Comparison of ENCODE assay signal across 34 mouse cellular contexts in genomic region chr6:73365306-73365705, GRCm38 (mm10).
"Had no signal": no experiment of that assay in that cellular context is flagged by ENCODE, and none has a peak within 500 bp of the region (broad histone marks: within the 10 kb centered on the region; RNA-seq: fewer than 3 reads in every experiment).

No protein-coding gene starts in this region.

- H3K4me2 ChIP-seq: heart, embryonic 12.5 days; heart, embryonic 13.5 days; heart, embryonic 15.5 days; hindbrain, embryonic 12.5 days; hindbrain, embryonic 13.5 days; hindbrain, embryonic 14.5 days; hindbrain, embryonic 15.5 days; intestine, embryonic 15.5 days; kidney, embryonic 15.5 days had no signal

- ATAC-seq: hindbrain, embryonic 16.5 days; hindbrain, postnatal 0 days; inflammation-experienced regulatory T-cells, adult 6 months; intestine, embryonic 15.5 days; intestine, embryonic 16.5 days; intestine, postnatal 0 days had no signal

- H3K4me1 ChIP-seq: heart, embryonic 12.5 days; heart, embryonic 15.5 days; intestine, embryonic 15.5 days had no signal

- H3K9me3 ChIP-seq: heart, embryonic 12.5 days; heart, embryonic 13.5 days; heart, embryonic 15.5 days; hindbrain, embryonic 10.5 days; hindbrain, embryonic 12.5 days; hindbrain, embryonic 13.5 days; hindbrain, embryonic 15.5 days; intestine, embryonic 15.5 days; kidney, embryonic 15.5 days had no signal

- H3K36me3 ChIP-seq: heart, embryonic 12.5 days; heart, embryonic 13.5 days; heart, embryonic 15.5 days; hindbrain, embryonic 10.5 days; hindbrain, embryonic 12.5 days; hindbrain, embryonic 13.5 days; hindbrain, embryonic 15.5 days; intestine, embryonic 15.5 days; kidney, embryonic 15.5 days had no signal

- H3K9ac ChIP-seq: heart, embryonic 12.5 days; heart, embryonic 13.5 days; heart, embryonic 15.5 days; hindbrain, embryonic 12.5 days; hindbrain, embryonic 13.5 days; hindbrain, embryonic 14.5 days; hindbrain, embryonic 15.5 days; intestine, embryonic 15.5 days; kidney, embryonic 15.5 days had no signal

- DNase-seq: heart, postnatal 10 days; heart, postnatal 14 days; heart, postnatal 36 days; heart, postnatal 4 days; kidney, adult 11 months; kidney, adult 18-20 months; kidney, adult 2 months; kidney, adult 8-10 months; kidney, adult 9 months; kidney, postnatal 10 days; kidney, postnatal 14 days; kidney, postnatal 25 days; kidney, postnatal 36 days; kidney, postnatal 4 days; layer of hippocampus, adult 9-11 months; layer of hippocampus, postnatal 36 days had no signal

- H3K4me3 ChIP-seq: heart, embryonic 12.5 days; heart, embryonic 13.5 days; heart, embryonic 15.5 days; hindbrain, embryonic 10.5 days; hindbrain, embryonic 12.5 days; hindbrain, embryonic 13.5 days; hindbrain, embryonic 15.5 days; intestine, embryonic 15.5 days; kidney, embryonic 15.5 days; layer of hippocampus, adult 2 months; left cerebral cortex, adult 2 months had no signal

- H3K27ac ChIP-seq: heart, embryonic 13.5 days; heart, embryonic 15.5 days; hindbrain, embryonic 10.5 days; hindbrain, embryonic 12.5 days; hindbrain, embryonic 13.5 days; hindbrain, embryonic 14.5 days; hindbrain, embryonic 15.5 days; hindbrain, postnatal 0 days; intestine, embryonic 15.5 days; kidney, embryonic 15.5 days; kidney, postnatal 0 days; layer of hippocampus, adult 2 months; left cerebral cortex, adult 2 months had no signal

- H3K27me3 ChIP-seq: hindbrain, embryonic 13.5 days; hindbrain, embryonic 15.5 days; intestine, embryonic 15.5 days had no signal
